Mouse (Mus musculus): ENCODE measurements around the gene Nudt19.
"Not testable (repeated sequence)": the region's sequence is repeated elsewhere in the genome, so short reads cannot be mapped to it uniquely, and the experiment has no call there.

Nudt19 gene

GRCm38 (mm10) chr7:35565965-35566364 is 9.9 kb upstream of the Nudt19 start:
- DNase-seq (ENCODE audit: inconsistent age in 2 of 2, low spot score in 1 of 2): peak in 1 of 2 experiments; percentile 41

GRCm38 (mm10) chr7:35564872-35565271 is 8.8 kb upstream of the Nudt19 start:
- DNase-seq (ENCODE audit: inconsistent age in 2 of 2, low spot score in 1 of 2): not testable (repeated sequence)

- DNase-seq (ENCODE audit: inconsistent age in 2 of 2, low spot score in 1 of 2): no peak
Measured at GRCm38 (mm10) chr7:35564067-35564865, 8.2 kb upstream of the Nudt19 start.

GRCm38 (mm10) chr7:35563071-35563470 is 7.0 kb upstream of the Nudt19 start:
- no peak for DNase-seq (ENCODE audit: inconsistent age in 2 of 2, low spot score in 1 of 2)

- DNase-seq (ENCODE audit: inconsistent age in 2 of 2, low spot score in 1 of 2): no peak
Measured at GRCm38 (mm10) chr7:35559838-35560237, 3.7 kb upstream of the Nudt19 start.

DNA sequence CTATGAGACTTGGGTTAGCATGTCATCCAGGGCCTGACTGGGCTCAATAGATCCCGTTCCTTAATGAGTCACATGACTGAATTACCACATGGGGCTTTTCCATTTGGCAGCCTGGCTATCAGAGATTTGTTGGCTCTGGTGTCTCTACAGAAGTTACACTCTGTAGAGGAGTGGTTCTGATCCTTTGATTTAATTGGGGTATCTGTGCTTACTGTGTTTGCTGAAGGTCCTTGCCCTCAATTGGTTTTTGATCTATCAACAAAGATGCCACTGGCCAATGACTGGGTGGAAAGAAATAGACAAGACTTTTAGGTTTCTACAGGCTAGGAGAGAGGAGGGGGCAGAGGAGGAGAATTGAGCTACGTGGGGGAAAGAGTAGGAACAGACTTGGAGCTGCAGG is 2.6 kb upstream of the Nudt19 start:
- DNase-seq (ENCODE audit: inconsistent age in 2 of 2, low spot score in 1 of 2): no peak

- no peak for DNase-seq (ENCODE audit: inconsistent age in 2 of 2, low spot score in 1 of 2)
Measured at GRCm38 (mm10) chr7:35557577-35557976, 1.5 kb upstream of the Nudt19 start.

DNA sequence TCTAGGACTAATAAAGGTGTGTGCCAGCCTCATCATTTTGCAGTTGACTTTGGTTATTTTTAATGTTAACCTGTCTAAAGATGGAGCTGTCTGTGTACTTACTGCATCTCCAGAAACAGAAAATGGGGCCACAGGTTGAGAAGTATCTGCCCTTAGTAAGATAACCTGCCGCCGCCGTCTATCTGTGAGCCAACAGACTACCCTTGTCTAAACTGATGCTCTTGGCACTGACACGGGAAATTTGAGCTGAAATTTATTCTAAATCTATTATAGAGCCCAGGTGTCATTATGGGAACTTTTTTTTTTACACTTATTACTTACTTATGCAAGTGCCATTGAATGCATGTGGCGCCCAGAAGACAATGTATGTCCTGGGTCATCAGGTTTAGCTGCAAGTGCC is 801 bp upstream of the Nudt19 start:
- DNase-seq (ENCODE audit: inconsistent age in 2 of 2, low spot score in 1 of 2): no peak

- peak; percentile 93 to 96 for DNase-seq (ENCODE audit: inconsistent age in 2 of 2, low spot score in 1 of 2)
Measured at GRCm38 (mm10) chr7:35555224-35556204, 590 bp downstream of the Nudt19 start.

GRCm38 (mm10) chr7:35554605-35555175 is 1.4 kb downstream of the Nudt19 start:
- peak in 1 of 2 experiments; percentile 33 for DNase-seq (ENCODE audit: inconsistent age in 2 of 2, low spot score in 1 of 2)

- peak; percentile 27 to 56 for DNase-seq (ENCODE audit: inconsistent age in 2 of 2, low spot score in 1 of 2)
Measured at GRCm38 (mm10) chr7:35553751-35554604, 2.1 kb downstream of the Nudt19 start.

- DNase-seq (ENCODE audit: inconsistent age in 2 of 2, low spot score in 1 of 2): peak; percentile 55 to 86
Measured at GRCm38 (mm10) chr7:35545881-35546280, 10.2 kb downstream of the Nudt19 start.

- no peak for DNase-seq (ENCODE audit: inconsistent age in 2 of 2, low spot score in 1 of 2)
Measured at GRCm38 (mm10) chr7:35537562-35537961, 18.5 kb downstream of the Nudt19 start, which contains the start of gene Tdrd12. Gene Tdrd12 (minus strand): TSS chr7:35537745.

DNA sequence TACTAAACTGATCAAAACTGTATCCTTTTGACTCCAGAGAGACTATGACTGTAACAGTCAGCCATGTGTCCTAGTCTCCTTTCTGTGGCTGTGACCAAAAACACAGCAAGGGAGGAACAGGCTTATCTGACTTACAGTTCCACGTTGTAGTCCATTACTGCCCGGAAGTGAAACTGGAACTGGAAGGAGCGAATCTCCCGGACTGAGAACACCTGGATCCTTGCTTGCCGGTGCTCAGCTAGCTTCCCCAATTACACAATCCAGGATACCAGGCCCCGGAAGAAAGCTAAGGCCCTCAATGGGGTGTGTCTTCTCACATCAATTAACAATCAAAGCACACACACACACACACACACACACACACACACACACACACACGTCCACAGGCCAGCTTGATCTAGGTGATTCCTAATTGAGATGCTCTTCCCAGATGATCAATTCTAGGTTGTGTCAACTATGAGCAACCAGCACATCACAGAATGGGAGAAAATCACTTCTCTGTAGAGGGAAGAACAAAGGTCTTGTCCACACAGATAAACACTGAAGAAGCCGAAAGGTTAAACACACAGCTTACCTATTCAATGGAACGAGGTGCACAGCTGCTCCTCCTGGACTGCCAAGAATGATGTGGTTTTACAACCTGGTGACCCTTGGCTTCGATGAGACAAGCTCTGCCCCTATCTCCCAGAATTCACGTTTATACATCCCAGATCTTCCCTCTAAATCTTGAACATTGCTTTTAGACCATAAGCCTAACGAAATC is 20.2 kb downstream of the Nudt19 start:
- DNase-seq (ENCODE audit: inconsistent age in 2 of 2, low spot score in 1 of 2): no peak

DNA sequence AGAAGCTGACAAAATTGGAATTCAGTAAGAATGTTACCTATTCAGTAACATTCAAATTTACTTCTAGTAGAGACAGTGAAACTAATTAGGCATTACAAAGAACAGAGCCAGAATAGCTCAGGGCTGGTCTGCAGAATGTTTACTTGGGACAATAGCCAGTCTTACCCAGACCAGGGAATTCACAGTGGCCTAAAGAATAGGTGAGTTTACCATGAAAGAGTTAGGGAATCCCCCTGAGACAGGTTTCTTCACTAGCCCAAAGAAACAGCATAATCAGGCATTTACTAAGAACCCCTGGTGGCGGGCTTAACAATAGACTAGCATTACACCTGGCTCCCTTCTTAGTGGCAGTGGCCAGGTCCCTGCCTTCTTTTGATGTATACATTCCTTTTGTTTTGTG is 25.6 kb downstream of the Nudt19 start:
- not testable (repeated sequence) for DNase-seq (ENCODE audit: inconsistent age in 2 of 2, low spot score in 1 of 2)

DNA sequence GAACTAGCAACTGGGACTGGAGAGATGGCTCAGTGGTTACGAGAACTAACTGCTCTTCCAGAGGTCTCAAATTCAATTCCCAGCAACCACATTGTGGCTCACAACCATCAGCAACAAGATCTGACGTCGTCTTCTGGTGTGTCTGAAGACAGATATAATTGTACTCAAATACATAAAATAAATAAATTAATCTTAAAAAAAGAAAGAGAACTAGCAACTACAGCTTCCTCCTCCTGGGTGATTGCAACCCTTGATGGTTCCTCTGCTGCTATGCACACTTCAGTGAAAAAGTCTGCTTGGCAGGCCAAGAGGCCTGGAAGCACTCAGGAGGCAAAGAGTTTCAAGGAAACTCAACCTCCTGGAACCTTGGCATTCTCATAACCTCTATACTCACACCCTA is 26.1 kb downstream of the Nudt19 start:
- DNase-seq (ENCODE audit: inconsistent age in 2 of 2, low spot score in 1 of 2): no peak

- DNase-seq (ENCODE audit: inconsistent age in 2 of 2, low spot score in 1 of 2): no peak
Measured at GRCm38 (mm10) chr7:35526795-35527194, 29.3 kb downstream of the Nudt19 start.

GRCm38 (mm10) chr7:35501995-35502394 is 54.1 kb downstream of the Nudt19 start:
- DNase-seq (ENCODE audit: inconsistent age in 2 of 2, low spot score in 1 of 2): no peak

DNA sequence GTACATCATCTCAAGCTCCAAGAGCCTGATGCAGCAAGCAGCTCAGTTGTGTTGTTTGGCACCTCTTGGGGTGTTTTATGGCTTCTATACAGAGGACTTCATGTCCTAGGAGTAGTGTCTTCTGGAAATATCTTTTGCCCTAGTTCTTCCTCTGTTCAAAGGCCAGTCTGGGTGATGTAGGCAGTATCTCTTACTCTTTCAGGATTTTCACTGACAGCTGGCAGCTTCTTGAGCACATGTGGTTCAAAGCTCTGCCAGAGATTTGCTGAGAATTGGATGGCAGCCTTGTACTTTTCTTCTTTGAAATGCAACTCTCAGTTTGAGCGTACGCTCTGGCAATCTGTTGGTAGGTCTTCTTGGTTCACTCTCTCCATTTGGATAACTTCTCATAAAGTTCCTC is 58.6 kb downstream of the Nudt19 start:
- DNase-seq (ENCODE audit: inconsistent age in 2 of 2, low spot score in 1 of 2): no peak

Data from adrenal gland, adult (tissue).